In the genomic region with DNA sequence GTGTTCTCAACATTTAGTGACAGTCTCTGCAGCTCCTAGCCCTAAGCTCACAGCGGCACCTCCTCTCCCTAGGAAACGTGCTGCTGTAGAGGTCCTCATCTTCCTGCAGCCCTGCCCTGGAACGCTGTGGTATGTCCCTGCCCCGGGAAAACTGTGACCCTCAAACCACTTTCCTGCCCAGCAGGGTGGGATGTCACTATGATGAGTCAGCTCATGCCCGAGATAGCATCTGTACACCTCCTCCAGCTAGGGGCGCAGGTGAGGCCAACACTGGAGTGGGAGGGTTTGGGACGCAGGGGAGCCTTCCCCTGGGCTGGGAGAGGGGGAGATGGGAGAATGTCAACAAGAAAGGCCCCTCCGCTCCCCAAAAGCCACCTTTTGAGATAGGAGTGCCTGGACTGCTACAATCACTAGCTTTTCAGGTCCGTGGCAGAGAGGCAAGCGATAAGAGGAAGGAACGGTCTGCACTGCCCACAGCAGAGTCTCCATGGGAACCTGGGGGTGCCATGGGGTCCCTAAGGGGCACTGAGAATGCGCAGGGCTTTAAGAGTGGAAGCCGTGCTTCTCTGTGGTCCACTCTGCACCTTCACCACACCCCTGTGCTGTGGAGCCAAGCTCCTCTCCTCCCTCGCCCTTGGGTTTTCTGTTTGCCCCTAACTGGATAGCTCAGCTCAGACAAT, we compare ENCODE assay signal across 18 mouse cellular contexts.
A peak's percentile ranks its signal among the peaks of the same experiment; 100 is the strongest.
DNase-seq lines count a peak whose midpoint lies in the region; ATAC-seq and TF ChIP-seq lines count a peak whose summit lies in the region.
"Had no signal": no experiment of that assay in that cellular context is flagged by ENCODE, and none has a peak within 500 bp of the region (broad histone marks: within the 10 kb centered on the region; RNA-seq: fewer than 3 reads in every experiment).

No protein-coding gene starts in this region.

- no peak for TF ChIP-seq EP300 in lung, postnatal 0 days (IDR thresholded peaks at IDR 0.05)

- WGBS in heart, embryonic 11.5 days (ENCODE audit: insufficient replicate concordance) = 22% methylated on average over 14 of the region's 14 CpGs
- WGBS in lung, postnatal 0 days = 35% methylated on average over 14 of the region's 14 CpGs

- no peak for DNase-seq in heart, postnatal 25 days (ENCODE audit: low spot score)
- DNase-seq in lung, postnatal 0 days (ENCODE audit: low spot score) = no peak
- no peak for DNase-seq in lung, postnatal 4 days
- peak; percentile 86 for DNase-seq in R1 (ENCODE audit: low read depth, low spot score)
- no peak for DNase-seq in c-Kit-positive CD71-positive TER-119-positive erythroid progenitor cells, embryonic 14.5 days (ENCODE audit: low spot score)
- no peak for DNase-seq in ovary, postnatal 10 days (ENCODE audit: low spot score)
- DNase-seq: B cell, adult 2 months; cerebellum, postnatal 10 days; gastrocnemius, postnatal 25 days; heart, postnatal 14 days; right cerebral cortex, postnatal 4 days; thymus, postnatal 25 days had no signal

- H3K4me3 ChIP-seq in heart, embryonic 11.5 days (ENCODE audit: low read depth, low read length) = no peak overlapping the region
- H3K4me3 ChIP-seq in lung, postnatal 0 days (ENCODE audit: low read depth, low read length) = no peak overlapping the region
- no peak overlapping the region for H3K4me3 ChIP-seq in myocyte
- H3K4me3 ChIP-seq: layer of hippocampus, adult 2 months; limb, embryonic 12.5 days had no signal

- peaks cover 27% of the 10 kb centered on the region for H3K4me1 ChIP-seq in heart, embryonic 11.5 days (ENCODE audit: control insufficient read depth, insufficient read depth, low read length)
- H3K4me1 ChIP-seq in lung, postnatal 0 days (ENCODE audit: insufficient read depth, low read depth, low read length) = no peaks in the 10 kb centered on the region; the same call in 1 of the 2 replicates

- H3K9me3 ChIP-seq in heart, embryonic 11.5 days (replicated peaks; ENCODE audit: control insufficient read depth, low read length) = no peaks in the 10 kb centered on the region
- H3K9me3 ChIP-seq in lung, postnatal 0 days (ENCODE audit: low read length) = no peaks in the 10 kb centered on the region
- H3K9me3 ChIP-seq: limb, embryonic 12.5 days had no signal

- no peak overlapping the region for H3ac ChIP-seq in myocyte (ENCODE audit: control insufficient read depth, insufficient read length)

- no peak for TF ChIP-seq POLR2A in myocyte (IDR thresholded peaks at IDR 0.05; ENCODE audit: insufficient read length, low read depth)

- no peak overlapping the region for H3K9ac ChIP-seq in heart, embryonic 11.5 days (ENCODE audit: low read depth, low read length)
- no peak overlapping the region for H3K9ac ChIP-seq in lung, postnatal 0 days (replicated peaks; ENCODE audit: low read depth)
- H3K9ac ChIP-seq: limb, embryonic 12.5 days had no signal

- H3K4me2 ChIP-seq in heart, embryonic 11.5 days = no peak overlapping the region
- H3K4me2 ChIP-seq in lung, postnatal 0 days (replicated peaks; ENCODE audit: low read depth, low read length) = no peak overlapping the region
- H3K4me2 ChIP-seq in myocyte (ENCODE audit: low read depth) = peak overlapping the region; percentile 25
- H3K4me2 ChIP-seq: limb, embryonic 12.5 days had no signal

- no peak for ATAC-seq in heart, embryonic 11.5 days (replicated peaks; ENCODE audit: insufficient number of reproducible peaks, low FRiP score, low TSS enrichment)
- ATAC-seq in lung, postnatal 0 days = no peak; the same call in 1 of the 2 replicates
- ATAC-seq: inflammation-experienced regulatory T-cells, adult 6 months; midbrain, embryonic 16.5 days had no signal

- no peaks in the 10 kb centered on the region for H3K27me3 ChIP-seq in heart, embryonic 11.5 days (ENCODE audit: control insufficient read depth, insufficient read depth, low read length)
- H3K27me3 ChIP-seq in lung, postnatal 0 days (replicated peaks; ENCODE audit: insufficient read depth, low read length) = no peaks in the 10 kb centered on the region
- H3K27me3 ChIP-seq in myocyte (ENCODE audit: control insufficient read depth, insufficient read depth, insufficient read length) = no peaks in the 10 kb centered on the region

- no peaks in the 10 kb centered on the region for H3K79me2 ChIP-seq in myocyte (ENCODE audit: control insufficient read depth, insufficient read depth)

- no peak for TF ChIP-seq CTCF in lung, postnatal 0 days (IDR thresholded peaks at IDR 0.05)

- intact Hi-C loops in heart, postnatal 25 days (cut with DNase I) = no loop called here

- no peaks in the 10 kb centered on the region for H3K36me3 ChIP-seq in heart, embryonic 11.5 days (ENCODE audit: control insufficient read depth, insufficient read depth, low read length)
- H3K36me3 ChIP-seq in lung, postnatal 0 days (ENCODE audit: insufficient read depth, low read length) = no peaks in the 10 kb centered on the region
- no peaks in the 10 kb centered on the region for H3K36me3 ChIP-seq in myocyte (ENCODE audit: control insufficient read depth, insufficient read depth)
- H3K36me3 ChIP-seq: limb, embryonic 12.5 days had no signal

- peak overlapping the region; percentile 43; the same call in 1 of the 2 replicates for H3K27ac ChIP-seq in heart, embryonic 11.5 days (ENCODE audit: low read depth, low read length)
- H3K27ac ChIP-seq in lung, postnatal 0 days (ENCODE audit: low read length) = 0 out of 2 replicates have a peak overlapping the region, but pooled peaks have one; percentile 14
- H3K27ac ChIP-seq: layer of hippocampus, adult 2 months; limb, embryonic 12.5 days had no signal

TF ChIP-seq in myocyte, 11 proteins besides CTCF, POLR2A, EP300 and RAD21:
- TF ChIP-seq CEBPB (IDR thresholded peaks at IDR 0.05; ENCODE audit: insufficient read depth, poor library complexity, severe bottlenecking) (no peak), MYOG (IDR thresholded peaks at IDR 0.05; ENCODE audit: control insufficient read depth in 1 of 3, insufficient read depth in 1 of 3, insufficient read length in 2 of 3, low read depth in 2 of 3) (peak in 1 of 3 experiments; percentile 26), MAX (IDR thresholded peaks at IDR 0.05; ENCODE audit: low read depth) (no peak)
